Comparison of ENCODE assay signal across 26 mouse cellular contexts in genomic region chr19:8616314-8616713, GRCm38 (mm10). TPM values are rescaled to one million over a fixed set of nuclear protein-coding genes. Genes with fewer than 3 reads are reported as not detected.
"Had no signal": no experiment of that assay in that cellular context is flagged by ENCODE, and none has a peak within 500 bp of the region (broad histone marks: within the 10 kb centered on the region; RNA-seq: fewer than 3 reads in every experiment).

No protein-coding gene starts in this region.

- H3K27ac ChIP-seq: midbrain, embryonic 10.5 days; midbrain, embryonic 12.5 days; neural tube, embryonic 13.5 days; neural tube, embryonic 15.5 days had no signal

- ATAC-seq: midbrain, embryonic 16.5 days had no signal

- DNase-seq: lung, embryonic 14.5 days; lung, postnatal 10 days; lung, postnatal 4 days; midbrain, embryonic 14.5 days; retina, postnatal 1 day; right cerebral cortex, adult 18-20 months; right cerebral cortex, postnatal 25 days; right cerebral cortex, postnatal 4 days; spleen, adult 18-20 months; thymus, adult 18-20 months; thymus, postnatal 14 days; thymus, postnatal 36 days had no signal

- H3K27me3 ChIP-seq: midbrain, embryonic 12.5 days; neural tube, embryonic 13.5 days; neural tube, embryonic 15.5 days had no signal

- H3K36me3 ChIP-seq: midbrain, embryonic 10.5 days; midbrain, embryonic 12.5 days; neural tube, embryonic 13.5 days; neural tube, embryonic 15.5 days had no signal

- H3K4me3 ChIP-seq: midbrain, embryonic 10.5 days; midbrain, embryonic 12.5 days; myocyte; neural tube, embryonic 13.5 days; neural tube, embryonic 15.5 days had no signal

- H3K9ac ChIP-seq: lung, embryonic 14.5 days; midbrain, embryonic 12.5 days; neural tube, embryonic 13.5 days; neural tube, embryonic 15.5 days had no signal

- H3K9me3 ChIP-seq: midbrain, embryonic 10.5 days; midbrain, embryonic 12.5 days; neural tube, embryonic 13.5 days; neural tube, embryonic 15.5 days had no signal

- H3K4me2 ChIP-seq: lung, embryonic 14.5 days; midbrain, embryonic 12.5 days; neural tube, embryonic 13.5 days; neural tube, embryonic 15.5 days had no signal

- H3K4me1 ChIP-seq: midbrain, embryonic 12.5 days; neural tube, embryonic 13.5 days; neural tube, embryonic 15.5 days had no signal

RNA-seq across cellular contexts. Expression of gene Slc22a6, which starts 1.5 kb away (rescaled TPM):
- total RNA-seq: megakaryocyte, adult 5-6 weeks; megakaryocyte-erythroid progenitor cell, adult 5-6 weeks had no signal
- polyA plus RNA-seq: lung, embryonic 14.5 days; lung, embryonic 16.5 days; myocyte; small intestine, adult 2 months; stomach, embryonic 14.5 days; stomach, embryonic 16.5 days; thymus, postnatal 0 days had no signal

RNA-seq across cellular contexts. Expression of gene Slc22a8, which starts 25.3 kb away (rescaled TPM):
- total RNA-seq: megakaryocyte, adult 5-6 weeks; megakaryocyte-erythroid progenitor cell, adult 5-6 weeks had no signal
- polyA plus RNA-seq: lung, embryonic 14.5 days; myocyte; neural tube, embryonic 11.5 days; small intestine, adult 2 months; stomach, embryonic 14.5 days had no signal

RNA-seq across cellular contexts. Expression of gene Chrm1, which starts 47.3 kb away (rescaled TPM):
- total RNA-seq: megakaryocyte-erythroid progenitor cell, adult 5-6 weeks had no signal
- polyA plus RNA-seq: midbrain, embryonic 10.5 days; myocyte had no signal
